Mouse (Mus musculus): ENCODE data around the gene Wipf1.

DNA sequence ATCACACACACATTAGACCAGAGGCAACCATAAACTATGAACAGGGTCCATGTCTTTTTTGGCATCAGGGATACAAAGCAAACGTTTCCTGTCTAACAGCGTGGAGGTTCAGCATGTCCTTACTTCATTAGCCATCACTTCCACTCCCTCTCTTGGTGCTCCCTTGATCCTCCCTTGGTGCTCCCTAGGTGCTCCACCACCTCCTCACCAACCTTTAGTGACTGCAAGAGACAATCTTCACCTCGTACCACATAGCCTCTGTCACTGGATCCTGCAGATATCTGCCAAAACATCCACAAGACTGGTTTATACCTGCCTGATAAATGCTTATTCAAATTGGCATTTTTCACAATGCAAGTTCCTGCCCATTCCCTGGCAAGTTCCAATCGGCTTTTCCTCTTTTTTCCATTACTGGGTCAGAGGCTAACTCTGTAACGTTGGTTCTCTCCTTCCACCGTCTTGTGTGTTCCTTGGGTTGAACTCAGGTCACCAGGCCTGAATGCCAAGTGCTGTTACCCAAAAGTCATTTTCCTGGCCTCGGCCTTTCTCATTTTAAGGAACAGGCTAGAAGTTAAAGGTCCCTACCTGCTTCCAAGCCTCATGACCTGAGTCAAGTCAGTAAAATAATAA lies 18.7 kb downstream of the Wipf1 start:
- TF ChIP-seq POLR2A (IDR thresholded peaks at IDR 0.05; ENCODE audit: insufficient read length, low read depth) (no peak), POLR2AphosphoS2 (IDR thresholded peaks at IDR 0.05; ENCODE audit: insufficient read length, low read depth) (no peak), CEBPB (IDR thresholded peaks at IDR 0.05; ENCODE audit: insufficient read depth, poor library complexity, severe bottlenecking) (no peak), TCF3 (IDR thresholded peaks at IDR 0.05; ENCODE audit: insufficient read length, low read depth) (no peak), MYOG (IDR thresholded peaks at IDR 0.05; ENCODE audit: control insufficient read depth in 1 of 3, insufficient read depth in 1 of 3, insufficient read length in 2 of 3, low read depth in 2 of 3) (no peak), REST (IDR thresholded peaks at IDR 0.05; ENCODE audit: insufficient read depth, insufficient read length) (no peak), MAX (IDR thresholded peaks at IDR 0.05; ENCODE audit: low read depth) (no peak), TCF12 (IDR thresholded peaks at IDR 0.05; ENCODE audit: insufficient read depth, poor library complexity, severe bottlenecking) (no peak), USF1 (IDR thresholded peaks at IDR 0.05; ENCODE audit: low read depth) (no peak), E2F4 (IDR thresholded peaks at IDR 0.05; ENCODE audit: insufficient read depth) (no peak)
